Mouse (Mus musculus) neural tube, embryonic 15.5 days (tissue): ENCODE results near the gene Tapbp. TPM values are rescaled to one million over a fixed set of nuclear protein-coding genes. Genes with fewer than 3 reads are reported as not detected.

ENCODE experiments used
- microRNA-seq: library from miRNA; unstranded; fragments of <30 nt; microRNA quantifications from one replicate; pipeline ENCODE4, GENCODE M21; 2017
- polyA plus RNA-seq: library from polyadenylated mRNA; unstranded; fragments of >200 nt; fragmentation: Nextera tagmentation; extraction: Ambion mirVana; gene quantifications from 2 replicates; pipeline ENCODE4 v1.2.1, GENCODE M21; 2015

Gene Tapbp
- polyA plus RNA-seq, 1 experiment from 2014 or later = 35.3 TPM

Small RNA genes within 50 kb of the gene (microRNA-seq; reads per million reads assigned to microRNA genes)
- not detected for gene Gm27740

Other genes starting within 250 kb of the Tapbp start
- gene Hnrnpm, start 229.0 kb upstream of the Tapbp start, polyA plus RNA-seq = 161 and 203 TPM in 2 replicates
- gene March2, start 197.2 kb upstream of the Tapbp start, polyA plus RNA-seq = 77.4 and 81.5 TPM in 2 replicates
- gene Rab11b, start 155.4 kb upstream of the Tapbp start, polyA plus RNA-seq = 519 and 596 TPM in 2 replicates
- 21.6 and 23.3 TPM in 2 replicates for gene Angptl4, start 134.1 kb upstream of the Tapbp start, polyA plus RNA-seq
- 46.7 and 48.5 TPM in 2 replicates for gene Kank3, start 105.4 kb upstream of the Tapbp start, polyA plus RNA-seq
- 534 and 619 TPM in 2 replicates for gene Rps28, start 91.3 kb upstream of the Tapbp start, polyA plus RNA-seq
- gene Ndufa7, start 91.3 kb upstream of the Tapbp start, polyA plus RNA-seq = 515 and 564 TPM in 2 replicates
- gene Cd320, start 72.8 kb upstream of the Tapbp start, polyA plus RNA-seq = 53.9 and 56.1 TPM in 2 replicates
- not detected in 2 replicates for gene Gm7029, start 42.1 kb upstream of the Tapbp start, polyA plus RNA-seq
- 2.0 and 3.5 TPM in 2 replicates for gene Kifc1, start 25.2 kb upstream of the Tapbp start, polyA plus RNA-seq
- gene Platr17, start 10.8 kb upstream of the Tapbp start, polyA plus RNA-seq = 0.93 and 1.2 TPM in 2 replicates
- 50.7 and 58.5 TPM in 2 replicates for gene Daxx, start 6.5 kb upstream of the Tapbp start, polyA plus RNA-seq
- gene Zbtb22, start within 50 bp of the Tapbp start, polyA plus RNA-seq = 13.7 and 15.8 TPM in 2 replicates
- 56.8 and 58.8 TPM in 2 replicates for gene Rgl2, start 13.6 kb downstream of the Tapbp start, polyA plus RNA-seq
- 173 and 183 TPM in 2 replicates for gene Pfdn6, start 24.4 kb downstream of the Tapbp start, polyA plus RNA-seq
- 25.1 and 29.3 TPM in 2 replicates for gene Wdr46, start 24.8 kb downstream of the Tapbp start, polyA plus RNA-seq
- 11.9 and 13.1 TPM in 2 replicates for gene B3galt4, start 35.6 kb downstream of the Tapbp start, polyA plus RNA-seq
- 72.3 and 75.7 TPM in 2 replicates for gene Vps52, start 39.9 kb downstream of the Tapbp start, polyA plus RNA-seq
- gene Rps18, start 40.1 kb downstream of the Tapbp start, polyA plus RNA-seq = 778 and 1,050 TPM in 2 replicates
- gene H2-K1, start 84.4 kb downstream of the Tapbp start, polyA plus RNA-seq = 19.8 and 88.0 TPM in 2 replicates
- gene Ring1, start 108.8 kb downstream of the Tapbp start, polyA plus RNA-seq = 21.9 and 24.4 TPM in 2 replicates
- 68.4 and 71.4 TPM in 2 replicates for gene H2-Ke6, start 112.2 kb downstream of the Tapbp start, polyA plus RNA-seq
- 167 and 170 TPM in 2 replicates for gene Slc39a7, start 115.8 kb downstream of the Tapbp start, polyA plus RNA-seq
- gene Rxrb, start 115.9 kb downstream of the Tapbp start, polyA plus RNA-seq = 54.4 and 57.7 TPM in 2 replicates
- gene Col11a2, start 123.5 kb downstream of the Tapbp start, polyA plus RNA-seq = 8.3 and 9.4 TPM in 2 replicates
- 0.19 and 2.5 TPM in 2 replicates for gene H2-Oa, start 176.4 kb downstream of the Tapbp start, polyA plus RNA-seq
- gene H2-DMa, start 203.6 kb downstream of the Tapbp start, polyA plus RNA-seq = 19.8 and 31.3 TPM in 2 replicates
- 115 and 122 TPM in 2 replicates for gene Brd2, start 206.7 kb downstream of the Tapbp start, polyA plus RNA-seq
- gene H2-DMb2, start 227.4 kb downstream of the Tapbp start, polyA plus RNA-seq = 0.17 and 5.5 TPM in 2 replicates
- 0.29 and 4.2 TPM in 2 replicates for gene H2-DMb1, start 237.2 kb downstream of the Tapbp start, polyA plus RNA-seq